Comparison of ENCODE assay signal across 7 mouse cellular contexts in genomic region chr5:62765459-62765783, GRCm38 (mm10). TPM values are rescaled to one million over a fixed set of nuclear protein-coding genes. Genes with fewer than 3 reads are reported as not detected.
DNase-seq lines count a peak whose midpoint lies in the region; ATAC-seq lines count a peak whose summit lies in the region.

No protein-coding gene starts in this region.

- peak; percentile 36 for ATAC-seq in neural tube, embryonic 11.5 days (ENCODE audit: insufficient read depth, low FRiP score, low TSS enrichment)
- peak; percentile 45 for ATAC-seq in forebrain, embryonic 16.5 days
- ATAC-seq in liver, embryonic 12.5 days, result peak; percentile 15; the same call in 1 of the 2 replicates
- ATAC-seq in stomach, embryonic 15.5 days (ENCODE audit: insufficient read depth, low FRiP score, low read depth), result peak; percentile 8; the same call in 1 of the 2 replicates

- H3K27ac ChIP-seq in neural tube, embryonic 11.5 days (ENCODE audit: low read depth, low read length), result no peak overlapping the region
- H3K27ac ChIP-seq in forebrain, embryonic 16.5 days (ENCODE audit: low read length), result no peak overlapping the region
- H3K27ac ChIP-seq in liver, embryonic 12.5 days, result no peak overlapping the region
- H3K27ac ChIP-seq in stomach, embryonic 15.5 days, result peak overlapping the region; percentile 69; the same call in 1 of the 2 replicates

- no peak for DNase-seq in neural tube, embryonic 11.5 days (ENCODE audit: low spot score)
- DNase-seq in neural tube, embryonic 10.5 days (ENCODE audit: extremely low spot score, low spot score), result no peak
- no peak for DNase-seq in ovary, postnatal 14 days (ENCODE audit: low spot score)
- DNase-seq in urinary bladder, postnatal 4 days (ENCODE audit: low spot score in 2 of 2), result no peak

- H3K4me2 ChIP-seq in neural tube, embryonic 11.5 days (ENCODE audit: low read depth), result peak overlapping the region; percentile 83
- H3K4me2 ChIP-seq in forebrain, embryonic 16.5 days (ENCODE audit: low read length), result peak overlapping the region; percentile 80
- peak overlapping the region; percentile 76 for H3K4me2 ChIP-seq in liver, embryonic 12.5 days
- peak overlapping the region; percentile 85 for H3K4me2 ChIP-seq in stomach, embryonic 15.5 days

- no peaks in the 10 kb centered on the region for H3K27me3 ChIP-seq in neural tube, embryonic 11.5 days (ENCODE audit: control insufficient read depth, insufficient read depth, low read length)
- H3K27me3 ChIP-seq in forebrain, embryonic 16.5 days (replicated peaks; ENCODE audit: control insufficient read depth, insufficient read depth, low read length), result no peaks in the 10 kb centered on the region
- H3K27me3 ChIP-seq in liver, embryonic 12.5 days (replicated peaks), result peaks cover 17% of the 10 kb centered on the region
- H3K27me3 ChIP-seq in stomach, embryonic 15.5 days (replicated peaks), result no peaks in the 10 kb centered on the region

- no peaks in the 10 kb centered on the region for H3K9me3 ChIP-seq in neural tube, embryonic 11.5 days (ENCODE audit: control insufficient read depth, low read length)
- H3K9me3 ChIP-seq in forebrain, embryonic 16.5 days (ENCODE audit: control insufficient read depth, low read length), result no peaks in the 10 kb centered on the region
- no peaks in the 10 kb centered on the region for H3K9me3 ChIP-seq in liver, embryonic 12.5 days (replicated peaks)
- no peaks in the 10 kb centered on the region for H3K9me3 ChIP-seq in stomach, embryonic 15.5 days

- WGBS in neural tube, embryonic 11.5 days, result 20% methylated on average over 5 of the region's 5 CpGs
- WGBS in forebrain, embryonic 16.5 days, result 15% methylated on average over 5 of the region's 5 CpGs
- WGBS in liver, embryonic 12.5 days (ENCODE audit: insufficient replicate concordance), result 22% methylated on average over 5 of the region's 5 CpGs
- 14% methylated on average over 5 of the region's 5 CpGs for WGBS in stomach, embryonic 15.5 days

- peak overlapping the region; percentile 56 for H3K9ac ChIP-seq in neural tube, embryonic 11.5 days (ENCODE audit: low read length)
- H3K9ac ChIP-seq in forebrain, embryonic 16.5 days (replicated peaks; ENCODE audit: low read depth, low read length), result peak overlapping the region; percentile 70
- H3K9ac ChIP-seq in liver, embryonic 12.5 days, result peak overlapping the region; percentile 56; the same call in 1 of the 2 replicates
- H3K9ac ChIP-seq in stomach, embryonic 15.5 days, result peak overlapping the region; percentile 29; the same call in 1 of the 2 replicates

- H3K4me3 ChIP-seq in neural tube, embryonic 11.5 days (ENCODE audit: low read depth, low read length), result peak overlapping the region; percentile 65
- H3K4me3 ChIP-seq in forebrain, embryonic 16.5 days (replicated peaks; ENCODE audit: low read length), result peak overlapping the region; percentile 61
- H3K4me3 ChIP-seq in liver, embryonic 12.5 days, result peak overlapping the region; percentile 62
- H3K4me3 ChIP-seq in stomach, embryonic 15.5 days (replicated peaks), result peak overlapping the region; percentile 60

- H3K36me3 ChIP-seq in neural tube, embryonic 11.5 days (ENCODE audit: control insufficient read depth, insufficient read depth, low read length), result no peaks in the 10 kb centered on the region
- no peaks in the 10 kb centered on the region for H3K36me3 ChIP-seq in forebrain, embryonic 16.5 days (ENCODE audit: control insufficient read depth, insufficient read depth)
- no peaks in the 10 kb centered on the region for H3K36me3 ChIP-seq in liver, embryonic 12.5 days
- H3K36me3 ChIP-seq in stomach, embryonic 15.5 days, result no peaks in the 10 kb centered on the region

- H3K4me1 ChIP-seq in neural tube, embryonic 11.5 days (ENCODE audit: control insufficient read depth, insufficient read depth, low read length), result no peaks in the 10 kb centered on the region; the same call in 1 of the 2 replicates
- peaks cover 3% of the 10 kb centered on the region for H3K4me1 ChIP-seq in forebrain, embryonic 16.5 days (replicated peaks; ENCODE audit: control insufficient read depth, insufficient read depth, low read length)
- H3K4me1 ChIP-seq in liver, embryonic 12.5 days, result peaks cover 10% of the 10 kb centered on the region
- no peaks in the 10 kb centered on the region for H3K4me1 ChIP-seq in stomach, embryonic 15.5 days

RNA-seq across cellular contexts. Expression of gene Arap2, which starts 0.5 kb away (rescaled TPM):
- 0.77 and 1.8 TPM in 2 replicates for polyA plus RNA-seq in neural tube, embryonic 11.5 days (2014; fragmentation: Nextera tagmentation; extraction: Ambion mirVana)
- polyA plus RNA-seq in forebrain, embryonic 16.5 days (2015; fragmentation: Nextera tagmentation; extraction: Ambion mirVana), result 3.3 and 6.5 TPM in 2 replicates
- polyA plus RNA-seq in liver, embryonic 12.5 days (2016; fragmentation: Nextera tagmentation; extraction: Ambion mirVana), result 2.8 and 3.2 TPM in 2 replicates
- 9.0 and 12.5 TPM in 2 replicates for polyA plus RNA-seq in stomach, embryonic 15.5 days (2015; fragmentation: Nextera tagmentation; extraction: Ambion mirVana)

RNA-seq across cellular contexts. Expression of gene Dthd1, which starts 48.2 kb away (rescaled TPM):
- not detected in 2 replicates for polyA plus RNA-seq in neural tube, embryonic 11.5 days (2014; fragmentation: Nextera tagmentation; extraction: Ambion mirVana)
- not detected in 2 replicates for polyA plus RNA-seq in forebrain, embryonic 16.5 days (2015; fragmentation: Nextera tagmentation; extraction: Ambion mirVana)
- not detected in 2 replicates for polyA plus RNA-seq in liver, embryonic 12.5 days (2016; fragmentation: Nextera tagmentation; extraction: Ambion mirVana)
- polyA plus RNA-seq in stomach, embryonic 15.5 days (2015; fragmentation: Nextera tagmentation; extraction: Ambion mirVana), result not detected in 2 replicates
